Mouse (Mus musculus): ENCODE measurements around the gene Cavin1.
A peak's percentile ranks its signal among the peaks of the same experiment; 100 is the strongest.

GRCm38 (mm10) chr11:100983125-100983777, 12.6 kb upstream of the Cavin1 start:
- peak; percentile 81 for TF ChIP-seq CTCF (conservative IDR thresholded peaks at IDR 0.05; ENCODE audit: low read length)
- TF ChIP-seq NANOG (IDR thresholded peaks at IDR 0.05; ENCODE audit: borderline replicate concordance, low read length) = no peak
- no peak for TF ChIP-seq POU5F1 (IDR thresholded peaks at IDR 0.05; ENCODE audit: borderline replicate concordance, low read length)

All from E14TG2a.4 (cell line).